Mouse (Mus musculus) intestine, embryonic 14.5 days (tissue): Measurements from ENCODE around the gene Ssna1. TPM values are rescaled to one million over a fixed set of nuclear protein-coding genes. Genes with fewer than 3 reads are reported as not detected.

ENCODE experiments used
- ATAC-seq: fragments of 200-750 bp; cut with Nextera tagmentation; replicated peaks from 2 replicates; pipeline ENCODE4 v1.8.0; 2017; ENCODE audit warnings: low read depth, moderate number of reproducible peaks, moderate TSS enrichment, moderate library complexity; ENCODE audit not compliant: low FRiP score, low TSS enrichment
- DNase-seq: peaks from one replicate; pipeline ENCODE4 v3.0.0-alpha.2; 2018; ENCODE audit warnings: low spot score
- H3K27ac ChIP-seq: fragments of 300-500 bp; sonication (generic); 2 replicates; pipeline ENCODE4 v1.5.1; 2014; ENCODE audit warnings: low read depth, mild to moderate bottlenecking, control low read depth
- H3K27me3 ChIP-seq: fragments of 300-500 bp; sonication (generic); replicated peaks from 2 replicates; pipeline ENCODE4 v1.6.1; 2014; ENCODE audit warnings: low read length, control low read depth; ENCODE audit not compliant: control insufficient read depth, insufficient read depth
- H3K36me3 ChIP-seq: fragments of 300-500 bp; sonication (generic); 2 replicates; pipeline ENCODE4 v1.6.1; 2014; ENCODE audit warnings: low read length, control low read depth; ENCODE audit not compliant: control insufficient read depth, insufficient read depth
- H3K4me1 ChIP-seq: fragments of 300-500 bp; sonication (generic); replicated peaks from 2 replicates; pipeline ENCODE4 v1.6.1; 2014; ENCODE audit warnings: low read length, control low read depth, mixed read lengths; ENCODE audit not compliant: control insufficient read depth, insufficient read depth
- H3K4me2 ChIP-seq: fragments of 300-500 bp; sonication (generic); 2 replicates; pipeline ENCODE4 v1.6.1; 2014; ENCODE audit warnings: low read length
- H3K4me3 ChIP-seq: fragments of 300-500 bp; sonication (generic); 2 replicates; pipeline ENCODE4 v1.5.1; 2014; ENCODE audit warnings: low read depth, low read length, control low read depth, mixed read lengths
- H3K9ac ChIP-seq: fragments of 300-500 bp; sonication (generic); 2 replicates; pipeline ENCODE4 v1.6.1; 2014; ENCODE audit warnings: mild to moderate bottlenecking, low read length
- H3K9me3 ChIP-seq: fragments of 300-500 bp; sonication (generic); 2 replicates; pipeline ENCODE4 v1.6.1; 2016; ENCODE audit warnings: low read length, control low read depth; ENCODE audit not compliant: control insufficient read depth
- whole genome bisulfite sequencing: fragments of 180-500 bp; shearing (Covaris S2); extraction: QIAGEN DNeasy Blood & Tissue Kit; methylation state at CpG from one replicate; pipeline ENCODE4 v1.1.7; 2014; 5-methylcytosine and 5-hydroxymethylcytosine counted together
- polyA plus RNA-seq: library from polyadenylated mRNA; unstranded; fragments of >200 nt; fragmentation: Nextera tagmentation; extraction: Ambion mirVana; gene quantifications from 2 replicates; pipeline ENCODE4 v1.2.1, GENCODE M21; 2014

Gene Ssna1
- polyA plus RNA-seq, 1 experiment from 2014 or later, result 229 TPM

GRCm38 (mm10) chr2:25234551-25235220, 37.6 kb downstream of the Ssna1 start:
- no peaks in the 10 kb centered on the region for H3K9me3 ChIP-seq
- no peak overlapping the region for H3K9ac ChIP-seq
- H3K4me2 ChIP-seq, result no peak overlapping the region
- H3K36me3 ChIP-seq, result no peaks in the 10 kb centered on the region
- DNase-seq, result no peak
- no peak overlapping the region for H3K4me3 ChIP-seq
- WGBS, result 57% methylated on average over 5 of the region's 5 CpGs
- H3K27ac ChIP-seq, result no peak overlapping the region
- no peaks in the 10 kb centered on the region for H3K4me1 ChIP-seq
- H3K27me3 ChIP-seq, result no peaks in the 10 kb centered on the region
- ATAC-seq, result no peak

GRCm38 (mm10) chr2:25234050-25234449, 38.2 kb downstream of the Ssna1 start, which contains the start of gene Slc34a3:
TSS of gene Slc34a3 (minus strand) at chr2:25234364.
- DNase-seq, result no peak
- Histone ChIP-seq H3K4me1 (no peaks in the 10 kb centered on the region), H3K4me2 (no peak within 1 kb of the TSS), H3K27ac (no peak within 1 kb of the TSS), H3K9ac (no peak within 1 kb of the TSS), H3K27me3 (no peaks in the 10 kb centered on the region), H3K36me3 (no peaks in the 10 kb centered on the region), H3K9me3 (no peaks in the 10 kb centered on the region), H3K4me3 (no peak within 1 kb of the TSS)
- WGBS, result 65% methylated on average over 3 of the region's 3 CpGs
- no peak; the same call in 1 of the 2 replicates for ATAC-seq

GRCm38 (mm10) chr2:25233421-25233820, 38.8 kb downstream of the Ssna1 start:
- ATAC-seq, result no peak

GRCm38 (mm10) chr2:25231038-25231437, 41.2 kb downstream of the Ssna1 start:
- no peak overlapping the region for H3K4me3 ChIP-seq
- H3K4me2 ChIP-seq, result no peak overlapping the region
- H3K27me3 ChIP-seq, result no peaks in the 10 kb centered on the region
- H3K36me3 ChIP-seq, result no peaks in the 10 kb centered on the region
- no peak overlapping the region for H3K9ac ChIP-seq
- no peak for ATAC-seq
- 60% methylated on average over 12 of the region's 12 CpGs for WGBS
- no peaks in the 10 kb centered on the region for H3K9me3 ChIP-seq
- no peak for DNase-seq
- H3K4me1 ChIP-seq, result no peaks in the 10 kb centered on the region
- no peak overlapping the region for H3K27ac ChIP-seq

More at GRCm38 (mm10) chr2:25233421-25233820, 38.8 kb downstream of the Ssna1 start:
- Histone ChIP-seq H3K27me3 (no peaks in the 10 kb centered on the region), H3K27ac (no peak overlapping the region), H3K36me3 (no peaks in the 10 kb centered on the region), H3K9ac (no peak overlapping the region), H3K4me3 (no peak overlapping the region), H3K4me1 (no peaks in the 10 kb centered on the region), H3K9me3 (no peaks in the 10 kb centered on the region), H3K4me2 (no peak overlapping the region)
- WGBS, result 73% methylated on average over 4 of the region's 4 CpGs
- DNase-seq, result no peak

- 90% methylated on average over 7 of the region's 7 CpGs for WGBS
- no peaks in the 10 kb centered on the region for H3K9me3 ChIP-seq
- H3K4me2 ChIP-seq, result no peak overlapping the region
- no peak for DNase-seq
- H3K27ac ChIP-seq, result no peak overlapping the region
- H3K36me3 ChIP-seq, result no peaks in the 10 kb centered on the region
- no peak for ATAC-seq
- H3K4me3 ChIP-seq, result no peak overlapping the region
- no peaks in the 10 kb centered on the region for H3K27me3 ChIP-seq
- H3K9ac ChIP-seq, result no peak overlapping the region
- H3K4me1 ChIP-seq, result 0 out of 2 replicates have a peak, but pooled peaks cover 2% of the 10 kb centered on the region
Measured at GRCm38 (mm10) chr2:25230581-25230980, 41.7 kb downstream of the Ssna1 start.

- 82% methylated on average over 5 of the region's 5 CpGs for WGBS
- Histone ChIP-seq H3K9me3 (no peaks in the 10 kb centered on the region), H3K4me3 (no peak overlapping the region), H3K27ac (no peak overlapping the region), H3K27me3 (no peaks in the 10 kb centered on the region), H3K36me3 (no peaks in the 10 kb centered on the region), H3K9ac (no peak overlapping the region), H3K4me2 (no peak overlapping the region), H3K4me1 (0 out of 2 replicates have a peak, but pooled peaks cover 4% of the 10 kb centered on the region)
- no peak for DNase-seq
- no peak for ATAC-seq
Measured at GRCm38 (mm10) chr2:25229582-25229981, 42.7 kb downstream of the Ssna1 start.

GRCm38 (mm10) chr2:25228995-25229530, 43.2 kb downstream of the Ssna1 start:
- Histone ChIP-seq H3K4me3 (peak overlapping the region; percentile 11; the same call in 1 of the 2 replicates), H3K9me3 (no peaks in the 10 kb centered on the region), H3K4me1 (0 out of 2 replicates have a peak, but pooled peaks cover 4% of the 10 kb centered on the region), H3K9ac (no peak overlapping the region), H3K27ac (no peak overlapping the region), H3K4me2 (peak overlapping the region; percentile 42; the same call in 1 of the 2 replicates), H3K27me3 (no peaks in the 10 kb centered on the region), H3K36me3 (no peaks in the 10 kb centered on the region)
- ATAC-seq, result no peak
- no peak for DNase-seq
- 69% methylated on average over 6 of the region's 6 CpGs for WGBS

- under 1% methylated on average over 7 of the region's 7 CpGs for WGBS
- H3K4me1 ChIP-seq, result peaks cover 7% of the 10 kb centered on the region
- H3K36me3 ChIP-seq, result no peaks in the 10 kb centered on the region
- no peaks in the 10 kb centered on the region for H3K27me3 ChIP-seq
- H3K9ac ChIP-seq, result no peak overlapping the region
- peak overlapping the region; percentile 65; the same call in 1 of the 2 replicates for H3K27ac ChIP-seq
- H3K4me2 ChIP-seq, result peak overlapping the region; percentile 42
- DNase-seq, result peak; percentile 87
- peak overlapping the region; percentile 11; the same call in 1 of the 2 replicates for H3K4me3 ChIP-seq
- ATAC-seq, result no peak
- H3K9me3 ChIP-seq, result no peaks in the 10 kb centered on the region
Measured at GRCm38 (mm10) chr2:25228431-25228889, 43.8 kb downstream of the Ssna1 start.
